Mouse (Mus musculus): ENCODE measurements at regions not wholly inside any gene's neighbourhood (a gene's known extent, or its start where the extent isn't known, plus 50 kb on each side); places are given as distances from the start of the nearest gene placed in this dataset.

GRCm38 (mm10) chr12:71526623-71527022 lies 216.9 kb downstream of the Dact1 start:
- DNase-seq (ENCODE audit: inconsistent ontology term) = no peak

- DNase-seq (ENCODE audit: inconsistent ontology term) = no peak
Measured at GRCm38 (mm10) chr12:71532161-71532560, 222.5 kb downstream of the Dact1 start.

GRCm38 (mm10) chr12:71532708-71533450 lies 223.2 kb downstream of the Dact1 start:
- no peak for DNase-seq (ENCODE audit: inconsistent ontology term)

- no peak for DNase-seq (ENCODE audit: inconsistent ontology term)
Measured at GRCm38 (mm10) chr12:71533701-71534100, 224.0 kb downstream of the Dact1 start.

GRCm38 (mm10) chr12:71534199-71534598 lies 224.5 kb downstream of the Dact1 start:
- no peak for DNase-seq (ENCODE audit: inconsistent ontology term)

GRCm38 (mm10) chr12:71535251-71535650 lies 225.6 kb downstream of the Dact1 start:
- peak; percentile 55 for DNase-seq (ENCODE audit: inconsistent ontology term)

GRCm38 (mm10) chr12:71535831-71536230 lies 226.1 kb downstream of the Dact1 start:
- peak; percentile 85 for DNase-seq (ENCODE audit: inconsistent ontology term)

GRCm38 (mm10) chr12:71538691-71539090 lies 229.0 kb downstream of the Dact1 start:
- no peak for DNase-seq (ENCODE audit: inconsistent ontology term)

GRCm38 (mm10) chr12:71540279-71540678 lies 230.6 kb downstream of the Dact1 start:
- no peak for DNase-seq (ENCODE audit: inconsistent ontology term)

- DNase-seq (ENCODE audit: inconsistent ontology term) = no peak
Measured at GRCm38 (mm10) chr12:71541961-71542360, 232.3 kb downstream of the Dact1 start.

GRCm38 (mm10) chr12:71543571-71544119 lies 234.0 kb downstream of the Dact1 start:
- peak; percentile 45 for DNase-seq (ENCODE audit: inconsistent ontology term)

GRCm38 (mm10) chr12:71544401-71545159 lies 234.9 kb downstream of the Dact1 start:
- DNase-seq (ENCODE audit: inconsistent ontology term) = peak; percentile 65

- no peak for DNase-seq (ENCODE audit: inconsistent ontology term)
Measured at GRCm38 (mm10) chr12:71546523-71547265, 237.0 kb downstream of the Dact1 start.

GRCm38 (mm10) chr12:71549336-71549735 lies 239.7 kb downstream of the Dact1 start:
- peak; percentile 22 for DNase-seq (ENCODE audit: inconsistent ontology term)

GRCm38 (mm10) chr12:71554212-71554611 lies 244.5 kb downstream of the Dact1 start:
- no peak for DNase-seq (ENCODE audit: inconsistent ontology term)

GRCm38 (mm10) chr12:71561259-71561658 lies 251.6 kb downstream of the Dact1 start:
- DNase-seq (ENCODE audit: inconsistent ontology term) = no peak

- DNase-seq (ENCODE audit: inconsistent ontology term) = no peak
Measured at GRCm38 (mm10) chr12:71561918-71562572, 252.4 kb downstream of the Dact1 start.

GRCm38 (mm10) chr12:71563219-71563618 lies 253.5 kb downstream of the Dact1 start:
- DNase-seq (ENCODE audit: inconsistent ontology term) = no peak

GRCm38 (mm10) chr12:71566371-71566770 lies 256.7 kb downstream of the Dact1 start:
- DNase-seq (ENCODE audit: inconsistent ontology term) = peak; percentile 84

- DNase-seq (ENCODE audit: inconsistent ontology term) = no peak
Measured at GRCm38 (mm10) chr12:71568251-71568650, 258.6 kb downstream of the Dact1 start.

- no peak for DNase-seq (ENCODE audit: inconsistent ontology term)
Measured at GRCm38 (mm10) chr12:71568880-71569390, 259.3 kb downstream of the Dact1 start.
